Mouse (Mus musculus): ENCODE data around the gene Pik3ip1.
A peak's percentile ranks its signal among the peaks of the same experiment; 100 is the strongest.

Pik3ip1 gene

GRCm38 (mm10) chr11:3305821-3306220 lies 24.4 kb upstream of the Pik3ip1 start:
- DNase-seq = no peak

DNA sequence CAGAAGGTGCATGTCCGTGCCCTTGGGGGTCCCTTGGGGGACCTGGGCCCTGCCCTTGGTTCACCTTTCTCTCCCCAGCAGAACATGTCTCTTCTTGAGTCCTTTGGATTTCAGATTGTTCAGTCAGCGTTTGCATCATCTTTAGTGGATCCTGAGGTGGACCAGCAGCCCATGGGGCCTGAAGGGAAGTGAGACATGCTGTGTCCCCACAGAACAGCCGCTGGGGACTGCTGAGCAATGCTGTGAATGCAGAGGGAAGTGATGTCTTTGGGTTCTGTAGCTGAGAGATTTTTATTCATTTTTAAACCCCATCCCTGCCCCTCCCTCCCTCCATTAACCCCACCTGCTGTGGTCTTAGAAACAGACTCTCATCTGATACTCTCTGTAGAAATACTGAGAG lies 22.3 kb upstream of the Pik3ip1 start:
- DNase-seq = no peak

GRCm38 (mm10) chr11:3309884-3310283 lies 20.3 kb upstream of the Pik3ip1 start:
- no peak for DNase-seq

GRCm38 (mm10) chr11:3310789-3311585 lies 19.2 kb upstream of the Pik3ip1 start:
- no peak for DNase-seq

DNA sequence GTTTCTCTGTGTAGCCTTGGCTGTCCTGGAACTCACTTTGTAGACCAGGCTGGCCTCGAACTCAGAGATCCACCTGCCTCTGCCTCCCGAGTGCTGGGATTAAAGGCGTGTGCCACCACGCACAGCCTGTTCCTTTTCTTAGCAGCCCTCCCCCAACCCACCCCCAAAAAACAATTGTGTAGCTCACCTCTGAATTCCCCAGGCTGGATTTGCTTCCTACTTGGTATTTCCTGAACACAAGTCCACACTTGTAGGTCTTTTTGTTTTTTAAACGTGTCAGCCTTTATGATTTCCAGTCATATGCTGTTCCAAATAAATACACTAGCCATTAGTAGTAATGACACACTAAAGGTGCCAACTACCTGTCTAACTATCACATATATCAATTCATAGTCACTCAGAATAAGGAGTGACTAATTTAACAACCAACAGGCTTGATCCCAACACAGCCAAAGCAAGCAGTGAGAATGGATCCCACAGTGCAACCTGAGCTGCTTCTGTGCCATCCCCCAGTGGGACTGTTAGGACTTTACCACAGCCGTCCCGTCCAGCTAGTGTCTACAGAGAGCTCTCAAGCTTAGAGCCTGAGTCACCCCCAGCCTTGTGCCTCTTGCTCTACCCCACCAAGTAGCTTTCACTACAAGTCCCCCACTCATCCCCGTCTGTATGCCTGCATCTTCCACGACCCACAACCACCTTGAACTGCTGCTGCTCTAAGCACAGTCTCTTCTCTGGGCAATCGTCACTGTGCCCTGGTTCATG lies 18.4 kb upstream of the Pik3ip1 start:
- no peak for DNase-seq

DNA sequence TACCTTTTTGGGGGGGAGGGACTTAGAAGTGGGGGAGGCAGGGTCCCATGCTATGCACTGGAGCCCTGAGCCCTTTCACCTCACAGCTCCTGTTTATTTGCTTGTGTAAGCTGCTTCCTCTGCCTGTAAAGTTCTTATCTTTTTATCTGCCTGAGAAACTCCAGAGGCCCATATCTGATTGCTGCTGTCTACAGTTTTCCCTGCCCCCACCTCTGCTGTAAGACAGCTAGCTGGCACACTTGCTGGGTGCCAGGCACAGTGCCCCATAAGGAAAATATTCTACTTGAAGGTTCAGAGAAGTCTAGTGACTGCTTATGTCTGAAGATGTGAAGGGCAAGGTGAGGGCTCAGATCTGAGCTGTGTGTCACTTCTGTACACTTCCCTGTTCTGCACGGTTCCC lies 16.9 kb upstream of the Pik3ip1 start:
- DNase-seq = no peak

DNA sequence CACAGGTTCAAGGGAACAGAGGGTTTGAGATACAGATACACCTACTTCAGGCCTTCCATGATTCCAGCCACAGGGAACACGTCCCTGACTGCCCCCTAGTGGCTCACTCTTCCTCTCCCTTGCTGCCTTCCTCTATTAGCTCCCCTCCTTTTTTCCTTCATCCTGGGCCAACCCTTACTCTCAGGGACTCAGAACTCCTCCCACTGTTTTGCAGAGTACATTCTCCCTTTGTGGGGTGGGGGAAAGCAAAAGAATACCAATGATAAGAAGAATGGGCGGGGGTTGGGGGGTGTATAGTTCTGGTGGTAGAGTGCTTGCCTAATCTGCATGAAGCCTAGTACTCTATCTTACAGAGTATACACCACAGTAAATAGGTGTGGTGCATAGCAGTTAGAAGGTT lies 16.1 kb upstream of the Pik3ip1 start:
- DNase-seq = peak; percentile 84

DNA sequence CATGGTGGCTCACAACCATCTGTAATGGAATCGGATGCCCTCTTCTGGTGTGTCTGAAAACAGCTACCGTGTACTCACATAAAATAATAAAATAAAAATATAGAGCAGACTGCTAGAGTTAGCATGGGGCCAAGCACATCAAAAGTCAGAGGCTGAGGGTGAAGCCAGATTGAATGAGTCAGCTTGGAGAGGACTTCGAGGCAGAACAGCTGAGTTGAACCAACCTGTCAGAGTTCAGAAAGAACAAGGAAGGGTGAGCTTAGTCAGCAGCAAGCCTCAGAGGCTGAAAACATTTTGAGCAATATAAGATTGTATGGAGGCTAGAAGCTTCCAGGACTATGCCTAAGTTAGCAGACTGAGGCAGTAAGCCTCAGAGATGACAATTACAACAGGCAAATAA lies 11.9 kb upstream of the Pik3ip1 start:
- no peak for DNase-seq

DNA sequence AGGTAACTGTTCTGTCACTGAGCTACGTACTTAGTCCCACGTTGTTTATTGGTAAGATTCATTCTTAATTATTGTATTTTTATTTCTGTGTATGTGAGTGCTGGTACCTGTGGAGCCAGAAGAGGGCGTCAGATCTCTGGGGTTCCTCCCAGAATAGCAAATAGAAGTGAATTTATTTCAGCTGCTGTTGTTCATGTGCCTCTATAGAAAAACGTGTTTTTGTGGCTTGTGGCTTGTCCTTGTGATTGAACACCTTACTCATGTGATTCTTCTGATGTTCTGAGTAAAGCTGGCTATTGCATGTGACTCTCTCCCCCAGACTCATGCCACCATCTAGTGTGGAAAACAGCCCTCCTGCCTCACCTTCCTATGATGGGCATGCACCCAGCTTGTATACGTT lies 1.9 kb upstream of the Pik3ip1 start:
- DNase-seq = peak; percentile 47

- DNase-seq = peak; percentile 55
These were observed 1.1 kb upstream of the Pik3ip1 start for GRCm38 (mm10) chr11:3328806-3329775.

DNA sequence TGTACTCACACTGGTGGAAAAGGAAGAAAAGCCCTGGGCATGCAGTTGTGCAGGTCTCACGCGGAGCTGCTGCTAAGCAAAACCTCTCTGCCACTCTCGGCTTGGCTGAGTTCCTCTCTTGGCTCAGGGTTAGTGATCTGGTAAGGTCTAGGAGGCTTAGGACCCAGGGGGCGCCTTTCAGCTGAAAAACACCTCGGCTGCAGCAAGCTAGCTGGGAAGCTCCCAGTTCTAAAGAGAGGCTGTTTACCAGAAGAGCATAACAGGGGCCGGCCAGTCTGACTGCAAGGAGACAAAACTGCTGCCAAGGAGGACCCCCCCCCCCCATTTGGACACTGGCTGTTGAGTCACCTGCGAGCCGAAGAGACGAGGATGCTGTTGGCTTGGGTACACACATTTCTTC lies 365 bp downstream of the Pik3ip1 start:
- peak; percentile 96 for DNase-seq

GRCm38 (mm10) chr11:3330991-3331750 lies 970 bp downstream of the Pik3ip1 start:
- DNase-seq = peak; percentile 66

DNA sequence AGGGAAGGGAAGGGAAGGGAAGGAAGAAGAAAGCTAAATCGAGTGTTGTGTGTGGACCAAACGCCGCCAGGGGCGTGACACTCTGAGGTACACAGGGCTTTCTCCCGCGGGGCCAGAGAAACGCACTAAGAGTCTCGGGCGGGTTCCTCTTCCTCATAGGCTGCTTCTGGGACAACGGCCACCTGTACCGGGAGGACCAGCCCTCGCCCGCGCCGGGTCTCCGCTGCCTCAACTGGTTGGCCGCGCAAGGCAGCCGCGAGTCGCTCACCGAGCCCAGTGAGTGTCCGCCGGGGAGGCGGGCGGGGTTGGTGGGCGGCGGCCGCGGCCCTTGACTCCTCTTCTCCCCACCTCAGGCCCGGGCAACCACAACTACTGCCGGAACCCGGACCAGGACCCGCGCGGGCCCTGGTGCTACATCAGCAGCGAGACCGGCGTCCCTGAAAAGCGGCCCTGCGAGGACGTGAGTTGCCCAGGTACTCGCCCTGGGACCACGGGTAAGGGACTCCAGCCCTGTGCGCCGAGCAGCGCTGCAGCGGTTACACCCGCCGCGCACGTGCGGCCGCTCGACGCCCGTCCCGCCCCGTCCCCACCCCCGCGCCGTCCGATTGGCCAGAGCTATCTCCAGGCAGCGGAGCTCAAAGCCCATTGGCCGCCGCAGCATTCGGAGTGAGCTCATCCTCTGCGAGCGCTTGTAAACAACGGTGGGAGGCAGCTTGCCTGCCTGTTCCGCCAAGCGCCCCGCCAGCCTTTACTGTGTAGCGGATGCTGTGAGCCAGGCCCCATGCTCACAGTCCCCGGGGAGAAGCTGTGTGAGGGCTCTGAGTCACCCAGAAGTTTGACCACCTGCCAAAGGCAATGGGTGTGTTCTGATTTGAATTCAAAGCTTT lies 1.8 kb downstream of the Pik3ip1 start:
- peak; percentile 93 for DNase-seq

GRCm38 (mm10) chr11:3333111-3333695 lies 3.0 kb downstream of the Pik3ip1 start:
- peak; percentile 59 for DNase-seq

DNA sequence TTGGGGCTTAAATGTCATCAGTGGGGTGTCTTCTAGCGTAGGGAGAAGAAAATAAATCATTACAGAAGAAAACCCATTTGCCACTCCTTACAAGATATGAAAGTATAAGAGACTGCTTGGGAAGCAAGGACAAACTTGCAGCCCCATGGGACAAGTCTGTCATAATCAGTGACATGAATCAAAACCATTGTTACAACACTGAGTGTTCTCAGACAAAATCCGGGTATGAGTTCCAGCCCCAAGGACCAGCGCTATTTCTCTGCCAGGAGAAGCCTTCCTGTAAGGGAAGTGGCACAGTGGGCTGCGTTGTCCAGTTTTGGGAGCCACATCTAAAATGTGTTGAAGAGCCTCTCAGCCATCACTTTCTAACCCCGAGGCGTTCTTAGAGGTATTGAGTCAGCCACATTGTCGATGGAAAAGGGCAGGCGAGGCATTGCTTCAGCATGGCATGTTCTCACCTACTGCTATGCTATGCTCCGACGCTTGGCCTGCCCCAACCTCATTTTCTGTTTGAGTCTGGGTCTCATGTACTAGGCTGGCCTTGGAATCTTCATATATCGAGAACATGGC lies 4.0 kb downstream of the Pik3ip1 start:
- peak; percentile 54 for DNase-seq

DNA sequence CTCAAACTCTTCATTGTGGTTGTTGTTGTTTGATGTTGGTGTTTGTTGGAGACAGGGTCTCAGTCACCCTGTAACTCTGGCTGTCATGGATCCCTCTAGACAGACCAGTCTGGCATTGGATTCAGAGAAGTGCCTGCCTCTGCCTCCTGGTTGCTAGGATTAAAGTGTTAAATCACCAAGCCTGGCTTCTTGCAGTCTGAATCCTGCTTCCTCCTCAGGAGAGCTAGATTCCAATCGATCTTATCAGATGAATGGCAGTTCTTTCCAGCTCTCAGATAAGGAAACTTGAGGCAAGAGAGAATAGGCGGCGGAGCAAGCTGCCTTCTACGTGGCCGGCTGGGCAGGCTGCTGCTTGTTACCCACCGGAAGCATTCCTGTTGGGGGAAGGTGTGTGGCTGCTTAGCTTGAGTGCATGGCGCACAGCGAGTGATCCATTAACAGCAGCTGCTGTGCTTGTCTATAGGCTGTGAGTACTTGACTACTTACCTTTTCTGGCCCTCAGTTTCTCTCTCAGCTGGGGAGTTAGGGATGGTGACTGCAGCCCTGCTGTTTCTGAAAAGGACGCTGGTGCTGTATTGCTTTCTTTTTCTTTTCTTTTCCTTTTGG lies 4.6 kb downstream of the Pik3ip1 start:
- DNase-seq = peak; percentile 56

DNA sequence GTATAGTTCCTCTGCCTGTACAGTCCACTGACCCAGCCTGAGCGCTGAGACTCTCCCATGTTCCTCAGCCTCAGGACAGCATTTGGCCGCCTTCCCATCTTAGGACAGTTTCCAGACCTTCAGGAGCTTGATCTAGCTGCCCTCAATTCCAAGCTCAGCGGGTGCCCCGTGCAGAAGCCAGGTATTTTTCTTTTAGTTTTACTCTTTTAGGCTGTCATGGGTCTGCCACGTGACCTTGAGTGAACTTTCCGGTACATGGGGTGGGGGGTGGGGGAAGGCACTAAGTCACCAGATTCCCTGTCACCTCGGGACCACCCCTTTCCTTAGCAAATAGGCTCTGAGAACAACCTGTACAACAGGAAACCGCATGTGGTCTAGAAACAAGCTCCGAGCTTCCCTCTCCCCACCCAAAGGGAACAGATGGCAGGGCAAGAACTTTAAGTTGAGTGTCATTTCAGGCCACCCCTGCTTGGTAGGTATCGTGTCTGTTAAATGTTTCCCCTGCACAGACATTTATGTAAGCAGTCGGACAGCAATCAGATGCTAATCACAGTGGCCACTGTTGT lies 5.5 kb downstream of the Pik3ip1 start:
- peak; percentile 94 for DNase-seq

GRCm38 (mm10) chr11:3336602-3337001 lies 6.4 kb downstream of the Pik3ip1 start:
- DNase-seq = peak; percentile 58

GRCm38 (mm10) chr11:3337173-3337955 lies 7.2 kb downstream of the Pik3ip1 start:
- DNase-seq = peak; percentile 92

All from cerebellum, adult 9-10 months (tissue).